Mouse (Mus musculus) kidney, embryonic 14.5 days (tissue): Measurements from ENCODE around the gene Gpr1. TPM values are rescaled to one million over a fixed set of nuclear protein-coding genes. Genes with fewer than 3 reads are reported as not detected.

ENCODE experiments used
- ATAC-seq: fragments of 200-750 bp; cut with Nextera tagmentation; 2 replicates; pipeline ENCODE4 v1.8.0; 2017; ENCODE audit warnings: moderate number of reproducible peaks, mild to moderate bottlenecking, moderate TSS enrichment, moderate library complexity; ENCODE audit not compliant: low FRiP score, low TSS enrichment
- H3K27ac ChIP-seq: fragments of 300-500 bp; sonication (generic); 2 replicates; pipeline ENCODE4 v1.5.1; 2014; ENCODE audit warnings: low read depth, mild to moderate bottlenecking, low read length, moderate library complexity, mixed read lengths
- H3K27me3 ChIP-seq: fragments of 300-500 bp; sonication (generic); 2 replicates; pipeline ENCODE4 v1.6.1; 2014; ENCODE audit warnings: mild to moderate bottlenecking, low read length; ENCODE audit not compliant: control insufficient read depth, insufficient read depth
- H3K36me3 ChIP-seq: fragments of 300-500 bp; sonication (generic); 2 replicates; pipeline ENCODE4 v1.6.1; 2014; ENCODE audit warnings: low read length, mixed read lengths; ENCODE audit not compliant: control insufficient read depth, insufficient read depth
- H3K4me1 ChIP-seq: fragments of 300-500 bp; sonication (generic); 2 replicates; pipeline ENCODE4 v1.6.1; 2014; ENCODE audit warnings: low read length, mixed read lengths; ENCODE audit not compliant: control insufficient read depth, insufficient read depth
- H3K4me2 ChIP-seq: fragments of 300-500 bp; sonication (generic); replicated peaks from 2 replicates; pipeline ENCODE4 v1.6.1; 2014; ENCODE audit warnings: low read depth, mild to moderate bottlenecking, low read length
- H3K4me3 ChIP-seq: fragments of 300-500 bp; sonication (generic); 2 replicates; pipeline ENCODE4 v1.5.1; 2014; ENCODE audit warnings: mild to moderate bottlenecking, low read length
- H3K9ac ChIP-seq: fragments of 300-500 bp; sonication (generic); 2 replicates; pipeline ENCODE4 v1.6.1; 2014; ENCODE audit warnings: low read depth, mild to moderate bottlenecking, low read length, moderate library complexity
- H3K9me3 ChIP-seq: fragments of 300-500 bp; sonication (generic); 2 replicates; pipeline ENCODE4 v1.6.1; 2016; ENCODE audit warnings: low read length; ENCODE audit not compliant: control insufficient read depth
- WGBS: fragments of 180-500 bp; shearing (Covaris S2); extraction: QIAGEN DNeasy Blood & Tissue Kit; methylation state at CpG from one replicate; pipeline ENCODE4 v1.1.7; 2014; 5-methylcytosine and 5-hydroxymethylcytosine counted together
- polyA plus RNA-seq: library from polyadenylated mRNA; unstranded; fragments of >200 nt; fragmentation: Nextera tagmentation; extraction: Ambion mirVana; gene quantifications from 2 replicates; pipeline ENCODE4 v1.2.1, GENCODE M21; 2014

Gene Gpr1
- polyA plus RNA-seq, 1 experiment from 2014 or later = 0.28 TPM

GRCm38 (mm10) chr1:63207607-63208006, 6.7 kb downstream of the Gpr1 start:
- ATAC-seq = no peak
- Histone ChIP-seq H3K4me3 (no peak overlapping the region), H3K36me3 (no peaks in the 10 kb centered on the region), H3K4me2 (no peak overlapping the region), H3K4me1 (no peaks in the 10 kb centered on the region), H3K27me3 (no peaks in the 10 kb centered on the region), H3K9ac (no peak overlapping the region), H3K27ac (no peak overlapping the region), H3K9me3 (no peaks in the 10 kb centered on the region)
- 75% methylated on average over 3 of the region's 3 CpGs for WGBS

DNA sequence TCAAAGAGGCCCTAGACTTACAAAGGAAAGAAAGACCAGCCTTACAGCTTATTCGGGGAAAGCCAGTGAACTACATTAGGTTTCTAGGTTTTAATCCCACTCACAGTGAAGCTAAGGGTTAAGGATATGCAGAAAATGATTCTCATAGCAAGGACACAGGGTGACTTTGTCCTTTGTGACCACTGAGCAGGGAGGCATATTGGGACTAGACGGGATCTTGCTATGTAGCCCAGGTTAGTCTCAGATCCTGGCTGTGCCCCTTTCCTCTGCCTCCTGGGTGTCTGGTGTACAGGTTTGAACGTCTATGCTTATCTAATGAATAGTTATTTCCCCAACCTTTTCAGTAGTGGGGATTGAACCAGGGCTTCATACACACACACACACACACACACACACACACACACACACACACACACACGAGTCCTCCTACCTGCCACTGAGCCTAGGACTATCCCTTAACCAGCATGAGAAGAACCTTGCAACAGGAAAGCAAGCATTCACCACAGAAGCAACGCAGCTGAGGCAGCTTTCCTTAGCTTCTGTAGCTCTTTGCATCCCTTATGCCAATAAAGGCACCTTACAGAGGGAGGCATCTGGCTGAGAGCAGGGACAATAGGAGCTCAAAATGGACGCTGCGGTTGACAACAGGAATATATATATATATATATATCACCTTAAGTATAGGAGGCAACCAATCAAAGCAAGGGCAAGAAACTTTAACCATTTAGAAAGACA, 9.5 kb downstream of the Gpr1 start:
- WGBS = 34% methylated on average over 7 of the region's 7 CpGs
- Histone ChIP-seq H3K36me3 (no peaks in the 10 kb centered on the region), H3K9me3 (peaks cover 3% of the 10 kb centered on the region; the same call in 1 of the 2 replicates), H3K4me2 (no peak overlapping the region), H3K4me3 (no peak overlapping the region), H3K9ac (no peak overlapping the region), H3K4me1 (no peaks in the 10 kb centered on the region), H3K27me3 (no peaks in the 10 kb centered on the region), H3K27ac (no peak overlapping the region)
- ATAC-seq = no peak

GRCm38 (mm10) chr1:63203950-63204659, 10.2 kb downstream of the Gpr1 start:
- Histone ChIP-seq H3K27me3 (no peaks in the 10 kb centered on the region), H3K4me3 (no peak overlapping the region), H3K4me2 (no peak overlapping the region), H3K36me3 (no peaks in the 10 kb centered on the region), H3K9me3 (peaks cover 7% of the 10 kb centered on the region; the same call in 1 of the 2 replicates), H3K4me1 (no peaks in the 10 kb centered on the region), H3K27ac (no peak overlapping the region), H3K9ac (no peak overlapping the region)
- ATAC-seq = peak; percentile 84
- whole genome bisulfite sequencing = 13% methylated on average over 7 of the region's 7 CpGs

DNA sequence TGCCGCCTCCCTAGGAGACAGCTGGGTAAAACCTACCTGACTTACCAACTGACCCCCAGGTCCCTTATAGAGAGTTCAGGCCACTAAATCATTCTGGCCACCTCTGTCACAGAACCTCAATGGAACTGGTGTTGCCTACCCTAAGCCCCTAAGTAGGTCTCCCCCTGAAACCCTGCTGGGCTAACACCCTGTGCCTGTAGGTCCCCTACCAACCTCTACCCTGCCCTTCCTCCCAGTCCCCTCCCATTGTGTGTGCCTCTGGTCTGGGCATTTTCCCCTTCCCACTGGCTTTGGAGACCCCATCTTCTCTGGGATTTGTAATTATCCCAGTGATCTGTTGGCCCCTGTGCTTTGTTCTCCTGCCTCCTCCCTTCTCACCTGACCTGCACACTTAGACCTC, 10.9 kb downstream of the Gpr1 start:
- H3K9me3 ChIP-seq = peaks cover 7% of the 10 kb centered on the region; the same call in 1 of the 2 replicates
- H3K9ac ChIP-seq = no peak overlapping the region
- H3K36me3 ChIP-seq = no peaks in the 10 kb centered on the region
- no peak overlapping the region for H3K4me3 ChIP-seq
- WGBS = 81% methylated on average over 1 of the region's 1 CpGs
- no peak overlapping the region for H3K27ac ChIP-seq
- no peak for ATAC-seq
- H3K4me2 ChIP-seq = no peak overlapping the region
- no peaks in the 10 kb centered on the region for H3K27me3 ChIP-seq
- no peaks in the 10 kb centered on the region for H3K4me1 ChIP-seq

GRCm38 (mm10) chr1:63201672-63202071, 12.7 kb downstream of the Gpr1 start:
- Histone ChIP-seq H3K4me2 (no peak overlapping the region), H3K27me3 (no peaks in the 10 kb centered on the region), H3K4me1 (no peaks in the 10 kb centered on the region), H3K9ac (no peak overlapping the region), H3K9me3 (peaks cover 7% of the 10 kb centered on the region; the same call in 1 of the 2 replicates), H3K4me3 (no peak overlapping the region), H3K27ac (no peak overlapping the region), H3K36me3 (no peaks in the 10 kb centered on the region)
- ATAC-seq = no peak
- 80% methylated on average over 1 of the region's 1 CpGs for WGBS

- Histone ChIP-seq H3K27me3 (no peaks in the 10 kb centered on the region), H3K9me3 (peaks cover 7% of the 10 kb centered on the region; the same call in 1 of the 2 replicates)
- WGBS = 96% methylated on average over 18 of the region's 18 CpGs
Observed at GRCm38 (mm10) chr1:63200322-63200721, 14.0 kb downstream of the Gpr1 start.

DNA sequence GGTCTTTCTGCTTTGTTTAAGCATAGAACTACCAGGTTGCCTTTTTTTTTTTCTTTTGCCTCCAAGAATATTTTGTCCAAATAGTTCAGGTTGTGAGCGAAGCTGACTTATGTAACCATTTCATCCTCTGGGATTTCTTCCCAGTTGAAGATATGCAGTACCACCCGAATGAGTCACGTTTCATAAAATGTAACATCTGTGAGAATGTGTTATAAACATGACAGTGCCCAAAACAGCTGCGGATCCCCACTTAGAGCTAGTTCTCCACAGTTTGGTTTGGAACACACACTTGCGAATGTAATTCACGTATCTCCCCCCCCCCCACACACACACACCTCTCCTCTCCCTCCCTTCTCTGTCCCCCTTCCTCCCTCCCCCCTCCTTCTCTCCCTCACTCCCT, 15.0 kb downstream of the Gpr1 start:
- ATAC-seq = no peak
- H3K4me2 ChIP-seq = no peak overlapping the region

More at GRCm38 (mm10) chr1:63200322-63200721, 14.0 kb downstream of the Gpr1 start:
- Histone ChIP-seq H3K4me1 (no peaks in the 10 kb centered on the region), H3K4me3 (no peak overlapping the region), H3K36me3 (no peaks in the 10 kb centered on the region), H3K4me2 (no peak overlapping the region), H3K9ac (no peak overlapping the region), H3K27ac (no peak overlapping the region)
- no peak for ATAC-seq

DNA sequence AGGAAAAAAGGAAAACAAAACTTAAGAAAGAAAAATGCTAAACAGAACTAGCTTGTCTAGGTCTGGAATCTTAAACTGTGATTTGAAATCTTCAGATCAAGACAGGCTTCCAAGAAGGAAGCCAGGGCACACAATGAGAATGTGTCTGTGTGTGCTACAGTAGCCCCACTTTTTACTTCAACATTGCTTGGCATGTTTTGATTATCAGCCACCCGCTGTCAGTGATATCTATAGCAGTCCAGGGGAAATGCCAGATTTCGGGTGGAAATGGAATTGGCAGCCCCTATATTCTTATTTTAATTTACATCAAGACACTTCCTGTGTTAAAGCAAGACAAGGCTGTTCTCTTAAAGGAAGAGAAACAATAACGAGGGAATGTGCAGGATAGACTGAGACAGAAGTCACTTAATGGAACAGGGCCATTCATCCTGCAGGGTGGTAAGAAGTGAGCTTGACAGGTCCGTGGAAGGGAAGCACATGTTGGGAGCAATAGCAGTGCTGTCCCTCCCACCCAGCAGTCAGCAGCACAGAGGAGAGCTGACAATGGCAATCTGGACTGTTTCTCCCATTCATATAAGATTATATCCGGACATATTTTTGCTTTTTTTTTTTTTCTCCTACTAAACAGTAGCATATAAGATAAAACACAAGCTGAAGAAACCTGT, 18.4 kb downstream of the Gpr1 start:
- Histone ChIP-seq H3K4me2 (no peak overlapping the region), H3K9me3 (peaks cover 7% of the 10 kb centered on the region; the same call in 1 of the 2 replicates), H3K36me3 (no peaks in the 10 kb centered on the region), H3K4me3 (no peak overlapping the region), H3K27ac (no peak overlapping the region), H3K9ac (no peak overlapping the region), H3K4me1 (no peaks in the 10 kb centered on the region), H3K27me3 (no peaks in the 10 kb centered on the region)
- 53% methylated on average over 5 of the region's 5 CpGs for WGBS
- ATAC-seq = no peak

More for the DNA sequence above, 15.0 kb downstream of the Gpr1 start:
- H3K4me1 ChIP-seq = no peaks in the 10 kb centered on the region
- H3K27ac ChIP-seq = no peak overlapping the region
- 94% methylated on average over 6 of the region's 6 CpGs for WGBS
- no peak overlapping the region for H3K9ac ChIP-seq
- no peaks in the 10 kb centered on the region for H3K27me3 ChIP-seq
- peaks cover 7% of the 10 kb centered on the region; the same call in 1 of the 2 replicates for H3K9me3 ChIP-seq
- no peak overlapping the region for H3K4me3 ChIP-seq
- no peaks in the 10 kb centered on the region for H3K36me3 ChIP-seq
